Mouse (Mus musculus): ENCODE results near the gene Zic5.

DNA sequence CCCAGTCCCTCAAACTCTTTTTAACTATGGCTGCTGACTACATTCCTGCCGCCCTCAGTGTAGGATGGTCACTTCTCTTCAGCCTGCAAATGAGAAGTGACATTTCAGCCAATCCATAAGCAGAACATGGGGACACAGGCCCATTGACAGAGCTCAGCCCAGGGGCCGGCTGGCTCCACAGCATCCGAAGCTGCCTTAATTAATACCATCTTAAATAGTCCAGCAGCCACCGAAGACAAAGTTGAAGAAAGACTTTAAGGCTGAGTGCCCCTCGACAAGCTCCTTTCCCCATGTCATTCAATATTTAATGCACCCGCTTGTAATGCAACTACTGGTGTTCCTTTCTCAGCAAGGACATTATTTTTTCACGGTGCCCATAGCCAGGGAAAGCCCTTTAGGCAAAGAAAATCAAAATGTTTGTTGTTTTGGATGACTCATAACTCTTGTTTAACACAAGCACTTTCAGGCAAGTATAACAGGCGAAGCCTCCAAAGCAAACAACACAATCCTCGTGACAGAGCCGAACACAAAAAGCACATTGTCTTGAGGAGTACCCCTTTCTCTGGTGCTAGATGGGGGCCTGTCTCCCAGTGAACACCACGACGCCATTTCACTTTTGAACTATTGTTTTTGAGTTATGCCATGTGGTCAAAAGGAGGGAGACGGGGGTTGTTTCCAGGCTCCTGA lies 12.6 kb downstream of the Zic5 start:
- TF ChIP-seq GATA1 (IDR thresholded peaks at IDR 0.05; ENCODE audit: borderline replicate concordance, low read length) = no peak
- no peak for TF ChIP-seq FLI1 (IDR thresholded peaks at IDR 0.05; ENCODE audit: low read length)
